Mouse (Mus musculus) myocyte (in vitro differentiated cells): ENCODE data around the gene Ccdc43.

Source experiments
- CEBPB ChIP-seq: IDR thresholded peaks from 2 replicates; pipeline ENCODE4 v1.6.1; 2011; ENCODE audit warnings: mild to moderate bottlenecking, moderate library complexity; ENCODE audit not compliant: poor library complexity, insufficient read depth, severe bottlenecking
- E2F4 ChIP-seq: IDR thresholded peaks from one replicate; pipeline ENCODE4 v1.6.1; 2011; ENCODE audit warnings: mild to moderate bottlenecking, control low read depth, moderate library complexity; ENCODE audit not compliant: insufficient read depth
- MAX ChIP-seq: IDR thresholded peaks from one replicate; pipeline ENCODE4 v1.6.1; 2011; ENCODE audit warnings: low read depth, mild to moderate bottlenecking, control low read depth
- MYOD1 ChIP-seq, 3 experiments: IDR thresholded peaks; one replicate each; pipeline ENCODE4 v1.6.1; 2011; ENCODE audit warnings: control low read depth in 2 of 3, low read depth in 2 of 3, mild to moderate bottlenecking in 2 of 3, moderate library complexity in 1 of 3; ENCODE audit not compliant: insufficient read length in 2 of 3, control insufficient read depth in 1 of 3
- MYOG ChIP-seq, 3 experiments: IDR thresholded peaks; one replicate each; pipeline ENCODE4 v1.6.1; 2011; ENCODE audit warnings: control low read depth in 2 of 3, low read depth in 2 of 3, mild to moderate bottlenecking in 2 of 3; ENCODE audit not compliant: insufficient read length in 2 of 3, control insufficient read depth in 1 of 3, insufficient read depth in 1 of 3
- POLR2A ChIP-seq: IDR thresholded peaks from one replicate; pipeline ENCODE4 v1.6.1; 2011; ENCODE audit warnings: low read depth, mild to moderate bottlenecking, control low read depth, moderate library complexity; ENCODE audit not compliant: insufficient read length
- REST ChIP-seq: IDR thresholded peaks from one replicate; pipeline ENCODE4 v1.6.1; 2011; ENCODE audit warnings: mild to moderate bottlenecking, control low read depth, moderate library complexity; ENCODE audit not compliant: insufficient read depth, insufficient read length
- SRF ChIP-seq: IDR thresholded peaks from one replicate; pipeline ENCODE4 v1.6.1; 2011; ENCODE audit warnings: low read depth; ENCODE audit not compliant: control insufficient read depth, insufficient read length
- TCF12 ChIP-seq: IDR thresholded peaks from one replicate; pipeline ENCODE4 v1.6.1; 2011; ENCODE audit warnings: mild to moderate bottlenecking, control low read depth; ENCODE audit not compliant: poor library complexity, insufficient read depth, severe bottlenecking
- TCF3 ChIP-seq: IDR thresholded peaks from one replicate; pipeline ENCODE4 v1.6.1; 2011; ENCODE audit warnings: low read depth, control low read depth; ENCODE audit not compliant: insufficient read length

DNA sequence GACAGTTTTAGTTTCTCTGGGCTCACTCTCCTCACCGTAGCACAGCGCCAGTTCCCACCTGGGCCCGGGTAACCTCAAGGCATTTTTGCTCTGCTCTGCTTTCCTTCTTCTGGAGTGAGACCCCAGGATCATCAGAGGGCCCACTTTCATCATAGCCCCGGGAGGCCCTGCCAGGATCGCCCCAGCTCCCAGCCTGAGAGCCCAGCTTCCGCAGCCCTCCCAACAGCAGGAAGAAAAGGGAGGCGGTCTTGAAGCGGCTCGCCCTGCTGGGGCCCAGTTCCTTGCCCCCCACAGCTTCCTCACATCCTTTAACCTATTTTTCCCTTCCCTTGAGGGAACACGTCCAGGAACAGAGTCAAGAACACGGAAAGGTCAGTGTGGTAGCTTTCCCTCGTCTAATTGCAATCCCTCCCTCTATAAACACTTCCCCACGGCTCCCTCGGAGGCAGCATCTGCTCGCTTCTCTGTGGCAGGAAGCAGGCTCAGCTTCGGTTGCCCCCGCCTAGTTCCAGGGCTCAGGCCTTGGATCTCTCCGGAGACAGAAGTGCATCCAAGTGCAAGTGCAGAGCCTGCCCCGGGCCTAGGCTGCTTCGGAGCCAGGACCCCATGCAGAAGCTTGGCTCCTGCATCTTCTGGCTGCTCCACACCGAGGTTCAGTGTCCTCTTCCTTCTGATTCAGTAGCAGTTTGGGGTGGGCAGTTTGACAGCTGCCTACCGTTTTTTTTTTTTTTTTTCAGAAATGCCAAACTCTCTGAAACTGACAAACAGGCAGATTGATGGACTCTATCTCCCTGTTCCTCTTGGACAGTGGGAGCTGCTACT is 43.8 kb upstream of the Ccdc43 start:
- TF ChIP-seq E2F4: no peak
- TF ChIP-seq POLR2A: no peak
- no peak for TF ChIP-seq MAX
- TF ChIP-seq MYOG (IDR thresholded peaks at IDR 0.05; ENCODE audit: control insufficient read depth in 1 of 3, insufficient read depth in 1 of 3, insufficient read length in 2 of 3, low read depth in 2 of 3): no peak
- TF ChIP-seq CEBPB: no peak
- no peak for TF ChIP-seq SRF
- TF ChIP-seq MYOD1 (IDR thresholded peaks at IDR 0.05; ENCODE audit: control insufficient read depth in 1 of 3, insufficient read length in 2 of 3, low read depth in 2 of 3): no peak
- TF ChIP-seq TCF12: no peak
- TF ChIP-seq TCF3: no peak
- TF ChIP-seq REST: no peak
